Mouse (Mus musculus) inflammation-experienced regulatory T-cells, adult 6 months (primary cell): ENCODE measurements around the gene Fem1a. TPM values are rescaled to one million over a fixed set of nuclear protein-coding genes. Genes with fewer than 3 reads are reported as not detected.

ENCODE experiments used
- ATAC-seq: one replicate; pipeline ENCODE4 v1.8.0; 2017
- polyA plus RNA-seq, 3 experiments: library from polyadenylated mRNA; unstranded; fragments of 100-300 nt; shearing (Covaris generic); gene quantifications; one replicate each; pipeline ENCODE4 v1.2.1; 2017

Gene Fem1a
- polyA plus RNA-seq, 3 experiments from 2014 or later, result 4.9 to 6.2 (median 6.1) TPM

DNA sequence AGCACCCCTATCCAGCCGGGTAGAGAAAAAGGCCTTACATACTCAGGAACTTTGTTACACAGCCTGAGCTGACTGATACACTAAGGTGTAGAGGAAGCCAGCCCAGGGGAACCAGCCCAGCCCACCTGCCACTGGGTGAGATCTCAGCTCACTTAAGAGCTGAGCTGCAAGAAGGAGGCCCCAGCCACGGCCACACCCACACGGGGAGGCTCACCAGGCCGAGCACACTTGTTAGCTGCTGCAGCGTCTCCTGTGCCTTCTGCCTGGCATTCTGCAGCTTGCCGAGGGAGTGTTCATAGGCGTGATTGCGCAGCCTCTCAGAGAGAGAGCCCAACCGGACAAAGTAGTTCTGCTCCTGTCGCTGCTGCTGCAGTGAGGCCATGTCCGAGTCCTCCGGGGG, 24.6 kb downstream of the Fem1a start:
- ATAC-seq, result no peak

DNA sequence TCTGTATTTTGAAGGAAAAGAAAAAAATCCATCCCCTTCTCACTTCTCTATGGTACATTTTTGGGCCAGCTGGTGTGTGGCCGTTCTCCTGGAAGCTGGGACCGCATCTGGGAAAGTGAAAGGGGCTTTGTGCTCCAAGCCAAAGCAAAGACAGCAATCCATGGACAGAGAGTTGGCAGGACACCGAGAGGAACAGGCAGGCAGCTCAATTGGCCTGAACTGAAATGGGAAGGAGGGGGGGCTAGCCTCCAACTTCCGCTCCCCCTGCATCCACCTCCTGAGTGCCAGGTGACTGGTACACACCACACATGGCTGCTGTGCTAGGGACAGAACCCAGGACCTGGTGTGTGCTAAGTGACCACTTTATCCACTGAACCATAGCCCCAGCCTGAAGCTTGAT, 26.2 kb downstream of the Fem1a start:
- no peak for ATAC-seq

DNA sequence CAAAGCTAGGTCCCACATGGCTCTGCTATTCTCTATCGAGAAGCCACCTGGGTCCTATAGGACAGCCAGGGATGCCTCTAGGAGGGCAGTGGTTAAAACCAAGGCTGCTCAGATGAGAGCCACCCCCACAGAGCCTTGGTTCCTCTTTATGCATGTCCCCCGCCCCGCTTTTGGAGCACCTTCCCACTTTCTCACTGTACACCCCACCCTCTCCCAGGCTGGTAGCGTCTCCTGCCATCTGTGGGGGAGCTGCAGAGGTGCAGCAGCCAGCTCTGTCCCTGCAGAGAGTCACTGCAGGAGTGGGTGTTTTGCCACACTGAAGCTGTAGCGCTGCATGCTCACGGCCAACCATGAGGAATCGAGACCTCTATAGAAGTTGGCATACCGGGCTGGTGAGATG, 26.7 kb downstream of the Fem1a start:
- no peak for ATAC-seq

DNA sequence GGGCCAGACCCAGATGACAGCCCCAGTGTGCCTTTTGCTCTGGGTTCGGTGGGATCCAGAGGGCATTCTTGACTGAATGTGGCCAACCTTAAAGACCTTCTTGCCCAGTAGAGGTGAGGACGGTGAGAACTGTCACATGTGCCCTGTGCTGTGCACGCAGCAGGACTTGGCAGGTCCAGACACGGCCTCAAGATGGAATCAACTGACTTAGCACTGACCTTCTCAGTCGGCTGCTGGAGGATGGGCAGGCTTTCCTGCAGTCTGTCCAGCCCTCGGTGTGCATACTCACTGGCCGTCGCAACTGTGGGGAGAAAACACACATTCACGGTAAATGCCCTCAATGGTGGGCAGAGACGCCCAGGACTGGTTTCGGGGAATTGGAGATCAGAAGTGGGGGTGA, 29.4 kb downstream of the Fem1a start:
- ATAC-seq, result no peak

DNA sequence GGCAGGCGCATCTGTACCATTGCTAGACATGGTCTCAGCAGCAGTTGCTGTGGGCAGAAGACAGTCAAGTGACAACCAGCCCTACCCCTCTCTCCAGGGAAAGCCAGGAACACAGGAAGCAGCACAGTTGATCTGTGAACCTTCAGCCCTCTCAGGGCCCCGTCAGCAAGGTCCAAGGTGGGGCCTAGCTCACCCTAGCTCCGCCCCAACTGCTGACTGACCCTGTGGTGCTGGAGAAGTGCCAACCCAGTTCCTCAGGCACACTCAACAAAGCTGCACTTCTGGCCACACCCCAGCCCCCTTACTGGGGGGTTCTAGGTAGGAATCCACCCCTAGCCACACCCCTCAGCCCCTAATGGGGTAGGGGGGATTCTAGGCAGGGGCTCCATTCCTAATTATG, 31.2 kb downstream of the Fem1a start:
- ATAC-seq, result no peak

DNA sequence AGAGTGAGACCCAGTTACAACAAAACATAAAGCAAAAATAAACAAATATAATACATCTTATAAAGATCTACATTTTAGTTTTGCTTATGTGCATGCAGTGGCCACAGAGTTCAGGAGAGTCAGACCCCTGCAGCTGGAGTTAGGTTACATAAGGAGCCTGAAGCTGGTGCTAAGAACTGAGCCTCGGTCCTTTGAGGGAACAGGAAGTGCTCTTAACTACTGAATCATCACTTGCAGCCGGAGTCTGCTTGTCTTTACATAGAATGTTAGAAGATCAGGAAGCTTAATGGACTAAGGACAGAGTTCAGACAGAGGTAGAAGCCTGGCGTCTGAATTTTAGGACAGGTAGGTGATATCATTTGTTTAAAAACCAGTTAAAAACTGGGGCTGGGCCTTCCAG, 32.3 kb downstream of the Fem1a start:
- no peak for ATAC-seq

DNA sequence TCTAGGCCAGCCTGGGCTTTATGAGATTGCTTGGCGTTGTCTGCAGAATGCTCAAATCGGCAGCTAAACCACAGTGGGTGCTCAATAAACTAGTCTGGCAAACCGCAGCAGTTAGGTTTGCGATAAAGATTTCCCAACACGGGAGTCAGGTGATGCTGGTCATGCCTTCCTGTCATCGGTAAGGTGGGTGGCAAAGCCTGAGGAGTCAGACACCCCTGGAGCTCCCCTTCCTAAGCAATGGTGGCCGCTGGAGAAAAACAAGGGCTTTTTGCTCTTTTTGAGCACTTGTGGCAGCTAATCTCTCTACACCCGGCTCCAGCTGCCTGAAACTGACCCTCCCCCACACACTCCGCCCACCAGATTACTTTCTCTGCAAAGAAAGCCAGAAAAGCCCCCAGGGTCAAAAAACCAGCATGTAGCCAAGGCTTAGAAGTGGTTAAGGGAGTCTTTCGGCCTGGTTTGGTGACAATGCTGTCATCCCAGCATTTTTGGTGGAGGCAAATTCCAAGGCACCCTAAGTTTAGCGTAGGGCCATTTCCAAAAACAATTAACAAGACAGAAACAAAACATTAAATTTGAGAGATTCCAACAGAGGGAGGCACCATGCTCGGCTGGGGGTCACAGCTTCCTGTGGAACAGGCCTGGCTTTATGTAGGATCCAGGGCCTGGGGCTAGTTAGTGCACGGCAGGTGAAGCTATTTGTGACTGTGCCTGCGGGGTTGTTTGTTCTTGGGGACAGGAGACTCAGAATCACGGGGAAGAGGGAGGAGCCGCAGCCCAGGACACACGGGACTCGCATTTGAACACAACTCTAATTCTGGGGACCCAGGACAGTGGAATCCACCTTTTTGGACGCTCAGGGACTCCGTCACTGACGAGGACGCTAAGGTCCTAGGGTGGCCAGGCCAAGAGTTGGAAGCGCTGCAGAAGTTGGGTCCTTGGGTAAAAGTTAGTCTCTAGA, 33.0 kb downstream of the Fem1a start:
- ATAC-seq, result peak; percentile 23

DNA sequence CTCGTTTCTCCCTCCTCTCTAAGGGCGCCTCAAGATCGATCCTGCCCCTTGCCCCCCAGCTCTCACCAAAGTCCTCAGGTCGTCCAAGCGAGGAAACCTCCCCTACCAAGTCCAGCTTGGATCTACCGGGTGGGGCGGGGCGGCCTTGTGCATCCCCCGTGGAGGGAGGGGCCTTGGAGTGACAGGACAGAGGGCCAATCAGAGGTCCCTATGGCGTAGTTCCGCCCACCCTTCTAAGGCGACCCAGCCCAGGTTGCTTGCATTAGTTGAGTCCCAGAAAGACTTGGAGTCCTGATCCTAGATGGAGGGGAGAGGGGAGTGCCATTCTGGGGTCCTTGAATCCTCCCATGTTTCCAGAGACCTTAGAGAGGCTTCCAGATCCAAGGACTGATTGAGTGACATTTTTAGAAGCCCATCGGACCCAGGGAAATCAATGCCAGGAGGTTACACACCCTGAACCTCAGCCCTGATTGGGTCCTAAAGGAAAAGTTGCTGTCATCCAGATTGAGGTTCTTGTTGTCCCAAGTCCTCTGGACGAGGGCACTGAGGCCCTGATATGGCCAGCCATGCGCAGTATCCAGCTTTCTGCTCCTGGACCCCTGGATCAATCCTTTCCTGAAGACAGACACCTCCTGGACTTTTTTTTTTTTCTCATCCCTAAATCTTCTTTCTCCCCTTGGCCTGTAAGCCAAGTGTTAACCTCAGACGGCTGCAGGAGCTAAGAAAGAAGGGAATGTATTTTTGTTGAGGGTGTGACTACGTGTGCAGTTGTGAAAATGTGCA, 34.0 kb downstream of the Fem1a start:
- ATAC-seq, result peak; percentile 67

DNA sequence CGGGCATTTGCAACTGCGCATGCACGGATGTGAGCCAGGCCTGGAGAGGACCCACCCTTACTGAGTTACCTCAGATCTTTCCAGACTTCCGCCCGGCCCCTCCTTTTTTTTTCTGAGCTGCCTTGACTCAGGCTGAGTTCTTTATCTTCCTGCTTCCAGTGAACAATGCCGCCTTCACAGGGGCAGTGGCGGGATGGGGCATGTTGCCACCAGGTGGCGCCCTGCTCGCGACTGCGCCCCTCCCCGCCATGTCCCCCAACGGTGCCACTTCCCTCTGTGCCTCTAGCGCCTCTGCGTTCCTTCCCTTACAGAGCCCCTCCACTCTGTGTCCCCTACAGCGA, 34.5 kb downstream of the Fem1a start:
- ATAC-seq, result peak; percentile 85

DNA sequence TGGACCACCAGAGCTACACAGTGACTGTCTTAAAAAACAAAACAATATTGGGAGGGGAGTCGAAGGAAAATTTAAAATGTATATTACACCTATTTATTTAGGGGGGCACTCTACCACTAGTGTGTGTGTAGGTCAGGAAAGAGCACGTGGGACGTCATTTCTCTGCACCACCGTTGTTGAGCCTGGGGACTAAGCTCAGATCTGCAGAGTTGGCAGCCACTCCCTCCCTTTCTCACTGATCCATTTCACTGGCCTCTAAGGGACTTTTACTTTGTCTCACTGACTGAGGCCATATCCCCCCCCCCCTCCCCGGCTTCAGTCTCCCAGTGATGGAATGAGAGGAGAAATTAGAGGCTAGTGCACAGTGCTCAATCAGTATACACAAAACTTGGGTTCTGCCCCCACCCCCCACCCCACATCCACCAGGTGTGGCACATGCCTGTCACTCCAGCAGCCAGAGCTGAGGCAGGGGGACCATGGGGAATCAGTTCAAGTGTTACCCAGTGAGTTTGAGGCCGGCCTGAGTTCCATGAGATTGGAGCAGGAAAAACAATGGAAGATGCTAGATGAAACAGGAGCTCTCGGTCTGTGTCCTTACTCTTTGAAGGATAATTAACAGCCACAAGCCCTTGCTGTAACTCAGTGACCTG, 35.3 kb downstream of the Fem1a start:
- ATAC-seq, result no peak

DNA sequence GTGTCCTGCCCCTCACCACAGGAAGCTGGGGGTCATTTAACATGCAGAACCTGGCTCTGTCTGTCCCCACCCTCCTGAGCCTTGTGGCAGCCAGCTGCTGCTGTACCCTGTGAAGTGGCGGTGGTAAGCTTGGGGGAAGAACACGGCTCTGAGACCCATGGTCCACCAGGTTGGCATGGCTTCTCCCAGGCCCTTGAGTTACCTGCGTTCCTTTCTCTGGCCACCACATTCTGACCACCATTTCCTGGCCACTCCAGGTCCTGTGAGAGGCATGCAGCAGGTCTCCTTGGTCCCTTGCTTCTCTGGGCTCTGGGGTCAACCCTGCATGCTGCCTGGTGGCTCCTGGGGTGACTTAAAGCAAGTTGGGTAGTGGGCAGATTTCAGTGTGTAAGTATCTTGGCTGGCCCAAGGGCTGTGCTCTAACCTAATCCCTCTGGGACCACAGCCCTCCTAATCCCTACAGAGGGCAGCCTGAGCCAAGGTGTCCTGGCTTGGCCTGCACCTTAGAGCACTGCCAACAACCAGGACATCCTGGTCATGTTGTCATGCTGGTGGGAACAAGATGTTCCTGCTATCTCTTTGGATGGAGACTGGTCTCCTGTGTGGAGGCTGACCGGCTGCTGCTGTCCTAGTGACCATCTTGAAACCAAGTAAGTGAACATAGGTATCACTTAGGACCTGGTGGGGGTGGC, 36.1 kb downstream of the Fem1a start, which contains the start of gene Plin3:
Plin3 (minus strand) TSS at position 343 of the 692 bp plus-strand sequence.
- no peak for ATAC-seq

DNA sequence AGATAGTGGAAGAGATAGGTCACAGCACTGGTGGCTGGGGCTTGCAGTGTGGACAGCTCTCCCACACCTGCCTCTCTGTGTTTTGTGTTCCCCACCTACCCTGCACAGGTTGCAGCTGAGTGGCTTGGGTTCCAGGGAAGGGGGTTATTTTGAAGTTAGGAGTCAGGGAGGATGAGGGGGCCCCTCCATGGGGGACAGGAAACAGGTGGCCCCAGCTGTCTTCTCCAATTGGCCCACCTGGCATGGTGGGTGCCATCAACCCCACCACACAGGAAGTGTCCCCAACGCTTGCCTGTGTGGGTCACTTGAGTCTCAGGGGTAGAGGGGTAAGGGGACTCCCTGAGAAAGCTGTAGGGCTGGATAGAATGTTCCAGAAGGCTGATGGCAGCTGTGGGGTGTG, 36.7 kb downstream of the Fem1a start:
- no peak for ATAC-seq

DNA sequence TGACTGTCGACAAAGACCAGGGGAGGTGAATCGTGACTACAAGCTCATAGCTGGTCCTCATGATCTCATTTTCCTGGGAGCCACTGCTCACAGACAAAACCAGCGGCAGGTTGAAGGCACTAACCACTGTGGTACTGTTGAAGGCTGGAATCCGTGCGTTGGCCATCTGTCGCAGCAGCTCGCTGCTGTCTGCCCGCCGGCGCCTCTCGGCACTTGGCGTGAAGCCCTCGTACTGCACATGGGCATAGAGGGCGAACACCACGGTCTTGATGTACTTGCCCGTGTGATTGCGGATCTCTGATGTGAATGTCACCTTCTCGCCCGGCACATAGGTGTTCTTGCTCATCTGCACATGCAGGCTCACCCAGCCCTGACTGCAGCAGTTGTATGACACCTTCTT, 37.6 kb downstream of the Fem1a start:
- ATAC-seq, result no peak

DNA sequence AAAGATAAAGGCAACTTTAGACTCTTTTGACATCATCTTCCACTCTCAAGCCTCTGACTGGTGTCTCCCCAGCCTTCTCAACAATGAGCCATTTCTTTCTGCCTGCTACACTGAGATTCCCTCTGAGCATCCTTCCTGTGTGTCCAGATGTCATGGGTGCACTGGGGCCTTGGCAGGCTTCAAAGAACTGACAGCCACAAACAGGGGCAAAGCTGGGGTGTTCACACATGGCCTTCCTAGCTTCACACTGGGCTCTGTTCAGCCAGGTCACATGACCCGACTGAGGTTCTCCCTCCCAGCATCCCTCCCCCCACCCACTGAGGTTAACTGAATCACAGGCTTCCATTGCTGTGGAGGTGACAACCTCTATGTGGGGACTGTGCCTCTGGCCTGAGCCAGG, 39.6 kb downstream of the Fem1a start:
- ATAC-seq, result no peak

DNA sequence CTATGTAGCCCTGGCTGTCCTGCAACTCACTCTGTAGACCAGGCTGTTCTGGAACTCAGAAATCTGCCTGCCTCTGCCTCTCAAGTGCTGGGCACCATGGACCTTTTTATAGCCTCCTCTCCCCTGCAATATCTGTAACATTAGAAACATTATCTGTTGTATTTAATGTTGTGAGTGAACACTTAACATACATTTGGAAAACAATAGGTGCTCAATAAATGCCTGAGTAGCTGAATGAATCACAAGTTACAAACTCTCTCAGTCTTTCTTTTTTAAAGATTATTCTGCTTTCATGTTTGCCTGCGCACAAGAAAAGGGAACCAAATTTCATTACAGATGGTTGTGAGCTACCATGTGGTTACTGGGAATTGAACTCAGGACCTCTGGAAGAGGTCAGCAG, 41.6 kb downstream of the Fem1a start:
- no peak for ATAC-seq

DNA sequence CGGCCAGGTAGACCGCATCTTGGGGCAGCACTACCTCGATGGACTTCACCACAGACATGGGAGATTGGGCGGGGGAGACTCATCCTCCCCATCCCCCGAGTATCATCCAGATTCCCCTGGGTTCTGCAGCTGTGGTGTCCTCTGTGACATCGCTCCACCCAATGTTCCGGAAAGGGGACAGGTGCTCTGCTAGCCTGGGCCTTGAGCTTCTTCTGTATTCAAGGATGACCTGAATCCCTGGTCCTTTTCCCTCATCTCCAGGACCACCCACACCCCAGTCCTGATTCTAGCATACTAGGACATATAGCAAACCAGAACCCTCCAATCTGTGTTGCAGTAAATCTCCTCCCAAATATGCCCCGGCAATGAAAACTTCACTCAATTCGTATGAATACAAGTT, 43.6 kb downstream of the Fem1a start, which contains the start of gene Arrdc5:
Arrdc5 (minus strand) TSS at position 101 of the 400 bp plus-strand sequence.
- ATAC-seq, result no peak

DNA sequence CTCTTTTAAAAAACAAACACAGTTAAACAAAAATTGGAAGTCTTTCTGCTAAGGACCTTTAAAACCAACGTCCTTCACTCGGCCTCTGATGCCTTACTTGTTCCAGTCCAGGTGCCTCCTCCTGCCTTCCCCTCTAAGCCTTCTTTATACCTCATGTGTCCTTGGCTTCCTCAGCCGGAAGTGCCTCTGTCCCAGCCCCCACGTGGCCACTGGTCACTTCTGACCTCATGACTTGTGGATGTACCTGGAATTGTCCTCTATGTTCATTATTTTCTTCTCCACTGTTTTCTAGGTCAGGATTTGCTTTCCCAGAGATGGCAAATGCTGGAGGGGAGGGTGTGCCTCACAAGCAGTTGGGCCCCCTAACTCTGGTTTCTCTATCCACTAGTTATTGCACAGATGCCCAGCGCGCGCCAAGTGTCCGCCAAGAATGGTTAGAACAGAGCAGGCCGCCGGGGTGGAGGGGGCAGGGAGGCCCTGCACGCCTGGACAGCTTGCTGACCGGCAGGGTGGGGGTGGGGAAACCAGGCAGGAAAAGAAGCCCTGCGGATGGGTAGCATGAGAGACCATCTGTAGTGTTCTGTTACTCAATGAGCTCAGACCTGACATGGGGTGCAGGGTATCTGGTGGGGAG, 45.9 kb downstream of the Fem1a start:
- ATAC-seq, result no peak

DNA sequence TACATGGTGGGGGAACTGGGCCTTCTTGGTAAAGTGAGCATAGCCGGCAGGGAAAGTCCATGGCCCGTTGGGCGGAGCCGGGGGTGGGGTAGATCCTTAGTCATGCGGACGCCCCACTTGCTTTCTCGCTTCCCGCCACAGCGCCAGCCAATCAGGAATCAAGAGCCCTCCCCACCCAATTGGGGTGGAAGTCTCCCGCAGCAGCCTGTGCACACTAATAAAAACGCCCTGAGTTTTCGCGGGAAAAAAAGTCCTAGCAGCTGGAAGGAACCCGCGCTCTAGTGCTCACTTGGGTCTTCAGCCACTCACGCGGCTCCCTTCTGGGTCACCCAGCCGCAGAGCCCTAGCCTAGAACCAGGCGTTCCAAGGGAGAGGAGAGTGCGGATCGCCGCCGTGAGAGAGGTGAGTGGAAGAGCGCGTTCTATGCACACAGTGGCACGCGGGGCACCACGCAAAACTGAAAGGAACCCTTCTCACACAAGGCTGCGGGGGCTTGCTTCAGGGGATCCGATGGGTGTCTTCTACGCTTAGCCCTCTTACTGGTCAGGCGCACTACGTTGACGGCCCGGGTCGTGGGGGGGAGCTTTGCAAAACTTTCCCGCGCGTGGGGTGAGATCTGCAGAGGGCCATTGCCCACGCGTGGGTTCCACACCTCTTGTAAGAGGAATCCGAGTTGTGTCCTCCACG, 46.7 kb downstream of the Fem1a start, which contains the start of gene Uhrf1:
Uhrf1 (plus strand) TSS at position 162 of the 687 bp plus-strand sequence.
- peak; percentile 26 for ATAC-seq

DNA sequence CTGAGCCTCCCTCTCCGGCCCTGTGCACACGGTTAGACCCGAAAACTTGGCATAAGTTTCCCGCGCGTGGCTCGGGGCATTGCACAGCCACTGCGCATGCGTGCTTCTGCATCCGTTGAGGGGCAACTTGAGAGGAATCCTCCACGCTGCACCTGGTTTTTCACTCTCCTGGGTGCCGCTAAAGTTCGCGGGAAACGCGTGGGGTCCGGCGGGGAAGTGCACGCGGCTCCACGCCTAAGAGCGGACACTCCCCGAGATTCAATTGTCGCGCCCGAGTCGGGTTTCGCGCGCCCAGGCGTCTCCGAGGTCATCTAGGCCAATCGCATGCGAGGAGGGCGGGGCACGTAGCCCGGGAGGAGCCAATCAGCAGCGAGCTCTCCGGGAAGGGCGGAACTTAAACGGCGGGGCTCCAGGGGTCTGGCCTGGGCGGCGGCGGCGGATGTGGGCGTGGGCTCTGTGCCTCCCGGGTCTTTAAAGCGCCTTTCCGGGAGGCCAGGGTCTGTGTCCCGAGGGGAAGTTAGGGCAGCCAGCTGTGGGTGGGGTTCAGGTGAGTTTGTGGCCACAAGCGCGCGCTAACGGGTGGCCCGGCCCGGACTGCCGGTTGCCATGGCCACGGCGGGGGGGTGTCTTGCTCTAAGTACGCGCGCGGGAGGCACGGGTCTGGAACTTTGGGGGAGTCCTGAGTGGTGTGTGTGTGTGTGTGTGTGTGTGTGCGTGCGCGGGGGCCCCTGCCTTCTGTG, 47.4 kb downstream of the Fem1a start:
- ATAC-seq, result peak; percentile 99

DNA sequence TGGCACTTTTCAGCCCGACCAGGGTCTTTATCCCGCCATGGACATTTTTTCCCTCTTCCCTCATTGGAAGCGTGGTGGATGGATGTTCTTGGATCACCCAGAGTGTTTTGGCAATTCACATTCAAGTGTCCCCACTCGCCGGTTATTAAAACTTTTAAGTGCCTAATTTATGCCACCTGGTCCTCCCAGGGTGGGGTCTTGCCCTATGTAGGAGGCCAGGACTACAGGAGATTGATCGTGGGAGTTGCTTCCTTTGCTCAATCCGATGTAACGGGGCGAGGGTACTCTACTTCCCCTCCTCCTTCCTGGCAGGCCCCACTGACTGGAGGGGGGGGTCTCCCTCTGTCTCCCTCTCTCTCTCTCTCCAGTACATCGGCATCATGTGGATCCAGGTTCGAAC, 48.1 kb downstream of the Fem1a start:
- ATAC-seq, result no peak

DNA sequence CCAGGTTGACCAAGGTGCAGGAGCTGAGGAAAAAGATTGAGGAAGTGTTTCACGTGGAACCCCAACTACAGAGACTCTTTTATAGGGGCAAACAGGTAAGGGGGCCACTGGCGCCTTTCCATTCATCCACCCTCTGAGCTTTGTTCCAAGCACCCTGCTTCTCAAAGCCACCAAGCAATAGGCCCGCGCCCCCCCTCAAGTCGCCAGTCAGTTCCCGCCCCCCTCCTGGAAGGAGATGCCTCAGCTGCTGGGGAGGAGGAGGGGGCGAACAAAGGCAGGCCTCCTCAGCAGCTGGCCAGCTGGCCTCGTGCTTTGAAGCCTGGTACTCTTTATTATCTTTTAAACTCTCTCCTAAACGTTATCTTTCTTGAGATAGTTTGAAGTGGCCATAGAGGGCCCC, 48.5 kb downstream of the Fem1a start:
- ATAC-seq, result no peak
